Mouse (Mus musculus): ENCODE results near the gene Mesd.

The Mesd gene

GRCm38 (mm10) chr7:83891433-83892332 is 7.4 kb downstream of the Mesd start:
- peak; percentile 40; the same call in 1 of the 2 replicates for TF ChIP-seq GATA4 (IDR thresholded peaks at IDR 0.05; ENCODE audit: insufficient replicate concordance, low read length)

GRCm38 (mm10) chr7:83892333-83892669 is 8.0 kb downstream of the Mesd start:
- TF ChIP-seq GATA4 (IDR thresholded peaks at IDR 0.05; ENCODE audit: insufficient replicate concordance, low read length) = no peak

- TF ChIP-seq GATA4 (IDR thresholded peaks at IDR 0.05; ENCODE audit: insufficient replicate concordance, low read length) = no peak
Measured at GRCm38 (mm10) chr7:83894348-83894747, 10.1 kb downstream of the Mesd start.

- no peak for TF ChIP-seq GATA4 (IDR thresholded peaks at IDR 0.05; ENCODE audit: insufficient replicate concordance, low read length)
Measured at GRCm38 (mm10) chr7:83896077-83896740, 11.9 kb downstream of the Mesd start.

GRCm38 (mm10) chr7:83898267-83898666 is 14.0 kb downstream of the Mesd start:
- TF ChIP-seq GATA4 (IDR thresholded peaks at IDR 0.05; ENCODE audit: insufficient replicate concordance, low read length) = no peak

GRCm38 (mm10) chr7:83900519-83900918 is 16.3 kb downstream of the Mesd start:
- TF ChIP-seq GATA4 (IDR thresholded peaks at IDR 0.05; ENCODE audit: insufficient replicate concordance, low read length) = no peak

GRCm38 (mm10) chr7:83901425-83901824 is 17.2 kb downstream of the Mesd start:
- TF ChIP-seq GATA4 (IDR thresholded peaks at IDR 0.05; ENCODE audit: insufficient replicate concordance, low read length) = no peak

- no peak for TF ChIP-seq GATA4 (IDR thresholded peaks at IDR 0.05; ENCODE audit: insufficient replicate concordance, low read length)
Measured at GRCm38 (mm10) chr7:83902296-83903145, 18.3 kb downstream of the Mesd start.

- TF ChIP-seq GATA4 (IDR thresholded peaks at IDR 0.05; ENCODE audit: insufficient replicate concordance, low read length) = no peak
Measured at GRCm38 (mm10) chr7:83904831-83905230, 20.6 kb downstream of the Mesd start.

- no peak for TF ChIP-seq GATA4 (IDR thresholded peaks at IDR 0.05; ENCODE audit: insufficient replicate concordance, low read length)
Measured at GRCm38 (mm10) chr7:83911909-83912308, 27.6 kb downstream of the Mesd start.

- TF ChIP-seq GATA4 (IDR thresholded peaks at IDR 0.05; ENCODE audit: insufficient replicate concordance, low read length) = no peak
Measured at GRCm38 (mm10) chr7:83913405-83913932, 29.2 kb downstream of the Mesd start.

GRCm38 (mm10) chr7:83913995-83914394 is 29.7 kb downstream of the Mesd start:
- TF ChIP-seq GATA4 (IDR thresholded peaks at IDR 0.05; ENCODE audit: insufficient replicate concordance, low read length) = no peak

GRCm38 (mm10) chr7:83914566-83914965 is 30.3 kb downstream of the Mesd start:
- TF ChIP-seq GATA4 (IDR thresholded peaks at IDR 0.05; ENCODE audit: insufficient replicate concordance, low read length) = no peak

GRCm38 (mm10) chr7:83920241-83920640 is 36.0 kb downstream of the Mesd start:
- TF ChIP-seq GATA4 (IDR thresholded peaks at IDR 0.05; ENCODE audit: insufficient replicate concordance, low read length) = no peak

- no peak for TF ChIP-seq GATA4 (IDR thresholded peaks at IDR 0.05; ENCODE audit: insufficient replicate concordance, low read length)
Measured at GRCm38 (mm10) chr7:83921637-83922036, 37.4 kb downstream of the Mesd start.
